Mouse (Mus musculus) ES-Bruce4 (cell line): ENCODE data around the gene Slc9a6.

Experiments
- CTCF ChIP-seq: IDR thresholded peaks from one replicate; pipeline ENCODE4 v1.8.1; 2011; ENCODE audit warnings: low read depth, low read length
- EP300 ChIP-seq: IDR thresholded peaks from 2 replicates; pipeline ENCODE4 v1.6.1; 2011; ENCODE audit warnings: low read depth, low read length; ENCODE audit not compliant: insufficient read depth
- POLR2A ChIP-seq: IDR thresholded peaks from one replicate; pipeline ENCODE4 v1.8.1; 2011; ENCODE audit warnings: low read length; ENCODE audit not compliant: insufficient read depth

- TF ChIP-seq POLR2A (no peak), CTCF (no peak), EP300 (no peak)
Observed at GRCm38 (mm10) chrX:56667296-56667695, 57.7 kb downstream of the Slc9a6 start.
